Mouse (Mus musculus): Measurements from ENCODE around the gene Cnfn. TPM values are rescaled to one million over a fixed set of nuclear protein-coding genes. Genes with fewer than 3 reads are reported as not detected.

Gene Cnfn
- polyA plus RNA-seq, 1 experiment from 2014 or later, result 0.54 TPM

Other genes starting within 250 kb of the Cnfn start
- 19.8 and 28.7 TPM in 2 replicates for gene Pou2f2, start 190.0 kb downstream of the Cnfn start, polyA plus RNA-seq (2015; fragmentation: Nextera tagmentation; extraction: Ambion mirVana)
- gene Dedd2, start 149.1 kb downstream of the Cnfn start, polyA plus RNA-seq (2015; fragmentation: Nextera tagmentation; extraction: Ambion mirVana), result 14.2 and 14.8 TPM in 2 replicates
- gene Zfp526, start 148.3 kb downstream of the Cnfn start, polyA plus RNA-seq (2015; fragmentation: Nextera tagmentation; extraction: Ambion mirVana), result 1.6 and 1.8 TPM in 2 replicates
- gene Gsk3a, start 131.9 kb downstream of the Cnfn start, polyA plus RNA-seq (2015; fragmentation: Nextera tagmentation; extraction: Ambion mirVana), result 13.0 and 16.4 TPM in 2 replicates
- gene Erf, start 119.0 kb downstream of the Cnfn start, polyA plus RNA-seq (2015; fragmentation: Nextera tagmentation; extraction: Ambion mirVana), result 3.7 and 4.3 TPM in 2 replicates
- 31.0 and 36.4 TPM in 2 replicates for gene Cic, start 102.0 kb downstream of the Cnfn start, polyA plus RNA-seq (2015; fragmentation: Nextera tagmentation; extraction: Ambion mirVana)
- 566 and 571 TPM in 2 replicates for gene Pafah1b3, start 71.7 kb downstream of the Cnfn start, polyA plus RNA-seq (2015; fragmentation: Nextera tagmentation; extraction: Ambion mirVana)
- gene Prr19, start 68.3 kb downstream of the Cnfn start, polyA plus RNA-seq (2015; fragmentation: Nextera tagmentation; extraction: Ambion mirVana), result 4.7 and 4.8 TPM in 2 replicates
- 78.7 and 85.0 TPM in 2 replicates for gene Tmem145, start 63.6 kb downstream of the Cnfn start, polyA plus RNA-seq (2015; fragmentation: Nextera tagmentation; extraction: Ambion mirVana)
- 23.6 and 23.7 TPM in 2 replicates for gene Megf8, start 52.6 kb downstream of the Cnfn start, polyA plus RNA-seq (2015; fragmentation: Nextera tagmentation; extraction: Ambion mirVana)
- 12.4 TPM in 2 replicates for gene Lipe, start 29.0 kb upstream of the Cnfn start, polyA plus RNA-seq (2015; fragmentation: Nextera tagmentation; extraction: Ambion mirVana)
- gene Cxcl17, start 43.2 kb upstream of the Cnfn start, polyA plus RNA-seq (2015; fragmentation: Nextera tagmentation; extraction: Ambion mirVana), result 0.65 and 1.1 TPM in 2 replicates
- 0.59 and 1.6 TPM in 2 replicates for gene Ceacam1, start 107.9 kb upstream of the Cnfn start, polyA plus RNA-seq (2015; fragmentation: Nextera tagmentation; extraction: Ambion mirVana)
- gene Ceacam2, start 170.1 kb upstream of the Cnfn start, polyA plus RNA-seq (2015; fragmentation: Nextera tagmentation; extraction: Ambion mirVana), result 0.05 and 0.16 TPM in 2 replicates
- not detected in 2 replicates for gene Erich4, start 246.2 kb upstream of the Cnfn start, polyA plus RNA-seq (2015; fragmentation: Nextera tagmentation; extraction: Ambion mirVana)
- gene Dmac2, start 249.7 kb upstream of the Cnfn start, polyA plus RNA-seq (2015; fragmentation: Nextera tagmentation; extraction: Ambion mirVana), result 51.4 and 52.0 TPM in 2 replicates

All from hindbrain, embryonic 16.5 days (tissue).